Mouse (Mus musculus) heart, adult 2 months (tissue): Measurements from ENCODE around the gene Trpd52l3. TPM values are rescaled to one million over a fixed set of nuclear protein-coding genes. Genes with fewer than 3 reads are reported as not detected.

Source experiments
- DNase-seq, 2 experiments: peaks; one replicate each; pipeline ENCODE4 v3.0.0; 2021
- H3K27ac ChIP-seq: fragments of 200-600 bp; 2 replicates; pipeline ENCODE4 v1.8.1; 2022
- H3K27me3 ChIP-seq: fragments of 200-500 bp; 2 replicates; pipeline ENCODE4 v1.6.1; 2012; ENCODE audit warnings: mild to moderate bottlenecking, low read length, inconsistent platforms, mixed read lengths; ENCODE audit not compliant: control insufficient read depth, insufficient read depth
- H3K36me3 ChIP-seq: fragments of 200-500 bp; 2 replicates; pipeline ENCODE4 v1.6.1; 2012; ENCODE audit warnings: low read length, inconsistent platforms; ENCODE audit not compliant: control insufficient read depth, insufficient read depth
- H3K4me1 ChIP-seq: fragments of 200-500 bp; 2 replicates; pipeline ENCODE4 v1.6.1; 2011; ENCODE audit warnings: low read length; ENCODE audit not compliant: control insufficient read depth, insufficient read depth
- H3K4me3 ChIP-seq: fragments of 200-600 bp; 2 replicates; pipeline ENCODE4 v1.8.1; 2022
- H3K79me2 ChIP-seq: fragments of 200-500 bp; replicated peaks from 2 replicates; pipeline ENCODE4 v1.6.1; 2012; ENCODE audit warnings: mild to moderate bottlenecking, inconsistent platforms, low read length, moderate library complexity, mixed read lengths; ENCODE audit not compliant: control insufficient read depth, insufficient read depth
- H3K9ac ChIP-seq: fragments of 200-500 bp; 2 replicates; pipeline ENCODE4 v1.6.1; 2012; ENCODE audit warnings: low read depth, mild to moderate bottlenecking, control low read depth, inconsistent platforms, low read length, mixed read lengths
- CTCF ChIP-seq: fragments of 200-600 bp; IDR thresholded peaks from 2 replicates; pipeline ENCODE4 v1.8.1; 2022; ENCODE audit warnings: antibody characterized with exemption, mild to moderate bottlenecking, moderate library complexity
- EP300 ChIP-seq: fragments of 200-500 bp; IDR thresholded peaks from 2 replicates; pipeline ENCODE4 v1.6.1; 2011; ENCODE audit warnings: low read depth, low read length, control low read depth; ENCODE audit not compliant: insufficient read depth
- POLR2A ChIP-seq: fragments of 200-500 bp; IDR thresholded peaks from 2 replicates; pipeline ENCODE4 v1.6.1; 2011; ENCODE audit warnings: mild to moderate bottlenecking, low read depth, low read length, control low read depth; ENCODE audit not compliant: insufficient read depth
- WGBS: fragments of 180-500 bp; shearing (Covaris S2); methylation state at CpG from one replicate; pipeline ENCODE4 v1.1.7; 2018; 5-methylcytosine and 5-hydroxymethylcytosine counted together
- intact Hi-C: fragments of 180-260 bp; cut with DNase I; formaldehyde crosslinking; loops from one replicate; pipeline ENCODE4 v1.15.1; 2025
- polyA plus RNA-seq: library from polyadenylated mRNA; depleted of rRNA; stranded (reverse); fragments of >200 nt; gene quantifications from 2 replicates; pipeline ENCODE4 v1.2.3, GENCODE M21; 2012
- total RNA-seq, 2 experiments: library from RNA; stranded (reverse); gene quantifications; 2 replicates each; pipeline ENCODE4 v1.2.3; 2021

Gene Trpd52l3
- total and polyA plus RNA-seq, 3 experiments, result not detected

- intact Hi-C loops, result no loop called here
- no peaks in the 10 kb centered on the region for H3K79me2 ChIP-seq
- TF ChIP-seq POLR2A, result no peak
- TF ChIP-seq EP300, result no peak
- TF ChIP-seq CTCF, result no peak
- WGBS, result 87% methylated on average over 3 of the region's 3 CpGs
- H3K27ac ChIP-seq, result no peak overlapping the region
- no peaks in the 10 kb centered on the region; the same call in 1 of the 2 replicates for H3K36me3 ChIP-seq
- H3K27me3 ChIP-seq, result no peaks in the 10 kb centered on the region
- no peak overlapping the region for H3K4me3 ChIP-seq
- DNase-seq, result no peak
- peaks cover 2% of the 10 kb centered on the region for H3K4me1 ChIP-seq
- H3K9ac ChIP-seq, result no peak overlapping the region
These were observed 35.6 kb upstream of the Trpd52l3 start for GRCm38 (mm10) chr19:29967960-29968359.

- peak; percentile 47 to 68 for DNase-seq
- Histone ChIP-seq H3K27me3 (no peaks in the 10 kb centered on the region), H3K4me1 (peaks cover 2% of the 10 kb centered on the region), H3K27ac (peak overlapping the region; percentile 3), H3K36me3 (no peaks in the 10 kb centered on the region; the same call in 1 of the 2 replicates), H3K4me3 (no peak overlapping the region), H3K79me2 (no peaks in the 10 kb centered on the region), H3K9ac (no peak overlapping the region)
- 47% methylated on average over 5 of the region's 5 CpGs for WGBS
- TF ChIP-seq EP300 (peak; percentile 54; the same call in 1 of the 2 replicates), POLR2A (no peak), CTCF (no peak)
- intact Hi-C loops, result loop anchor here (10.0 kb wide), 1 partner anchor 151 kb away; no protein-coding TSS in a partner anchor
These were observed 30.2 kb upstream of the Trpd52l3 start for GRCm38 (mm10) chr19:29973396-29973795.

DNA sequence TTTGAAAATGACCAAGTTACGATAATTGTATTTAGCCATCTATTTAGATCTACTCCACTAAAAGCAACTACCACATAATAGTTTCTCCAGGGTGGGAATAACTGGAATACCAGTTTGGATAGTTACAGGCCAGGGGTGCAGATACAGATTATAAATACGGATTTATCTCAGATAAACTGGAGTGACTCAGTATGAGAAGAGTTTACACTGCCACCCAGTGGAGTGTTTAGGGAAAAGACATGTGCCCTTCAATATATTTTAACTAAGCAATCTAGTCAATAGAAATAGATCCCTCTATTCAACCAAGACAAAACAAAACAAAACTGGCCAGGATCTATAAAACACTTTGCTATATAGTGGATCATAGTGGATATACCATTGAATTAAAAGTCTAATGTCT is 24.7 kb upstream of the Trpd52l3 start:
- H3K4me1 ChIP-seq, result no peaks in the 10 kb centered on the region; the same call in 1 of the 2 replicates
- H3K79me2 ChIP-seq, result no peaks in the 10 kb centered on the region
- TF ChIP-seq CTCF, result peak; percentile 87
- no peak for TF ChIP-seq EP300
- TF ChIP-seq POLR2A, result no peak
- DNase-seq, result no peak
- no peaks in the 10 kb centered on the region for H3K27me3 ChIP-seq
- H3K4me3 ChIP-seq, result no peak overlapping the region
- 51% methylated on average over 2 of the region's 2 CpGs for WGBS
- H3K27ac ChIP-seq, result no peak overlapping the region
- no peaks in the 10 kb centered on the region for H3K36me3 ChIP-seq
- intact Hi-C loops, result loop anchor here (1.0 to 10.0 kb wide), 3 partner anchors 31 to 155 kb away; no protein-coding TSS in a partner anchor
- no peak overlapping the region for H3K9ac ChIP-seq

GRCm38 (mm10) chr19:29979452-29980089 is 24.0 kb upstream of the Trpd52l3 start:
- DNase-seq, result no peak
- Histone ChIP-seq H3K79me2 (no peaks in the 10 kb centered on the region), H3K27me3 (no peaks in the 10 kb centered on the region), H3K4me1 (no peaks in the 10 kb centered on the region), H3K9ac (no peak overlapping the region), H3K27ac (no peak overlapping the region), H3K4me3 (no peak overlapping the region), H3K36me3 (no peaks in the 10 kb centered on the region)
- intact Hi-C loops, result loop anchor here (1.0 to 10.0 kb wide), 3 partner anchors 145 to 295 kb away; no protein-coding TSS in a partner anchor
- WGBS, result 73% methylated on average over 8 of the region's 8 CpGs
- no peak for TF ChIP-seq CTCF
- TF ChIP-seq POLR2A, result no peak
- TF ChIP-seq EP300, result no peak

GRCm38 (mm10) chr19:29984208-29985005 is 19.2 kb upstream of the Trpd52l3 start:
- Histone ChIP-seq H3K79me2 (no peaks in the 10 kb centered on the region), H3K27ac (no peak overlapping the region), H3K9ac (no peak overlapping the region), H3K4me1 (no peaks in the 10 kb centered on the region; the same call in 1 of the 2 replicates), H3K27me3 (no peaks in the 10 kb centered on the region), H3K36me3 (no peaks in the 10 kb centered on the region), H3K4me3 (no peak overlapping the region)
- WGBS, result 66% methylated on average over 16 of the region's 16 CpGs
- TF ChIP-seq POLR2A (no peak), EP300 (no peak), CTCF (no peak)
- DNase-seq, result no peak
- intact Hi-C loops, result no loop called here

GRCm38 (mm10) chr19:29986464-29987091 is 17.0 kb upstream of the Trpd52l3 start:
- H3K4me3 ChIP-seq, result no peak overlapping the region

More at GRCm38 (mm10) chr19:29986464-29987091, 17.0 kb upstream of the Trpd52l3 start:
- Histone ChIP-seq H3K4me1 (no peaks in the 10 kb centered on the region; the same call in 1 of the 2 replicates), H3K27me3 (no peaks in the 10 kb centered on the region), H3K27ac (peak overlapping the region; percentile 48), H3K36me3 (no peaks in the 10 kb centered on the region), H3K9ac (no peak overlapping the region), H3K79me2 (no peaks in the 10 kb centered on the region)
- no peak for TF ChIP-seq EP300
- no peak for TF ChIP-seq CTCF
- no peak for TF ChIP-seq POLR2A
- intact Hi-C loops, result no loop called here
- no peak for DNase-seq
- 48% methylated on average over 12 of the region's 12 CpGs for whole genome bisulfite sequencing
